Mouse (Mus musculus) cerebellum, adult 2 months (tissue): ENCODE measurements around the gene Phlda2. TPM values are rescaled to one million over a fixed set of nuclear protein-coding genes. Genes with fewer than 3 reads are reported as not detected.

Source experiments
- DNase-seq, 2 experiments: peaks; one replicate each; pipeline ENCODE4 v3.0.0; 2021
- H3K27ac ChIP-seq: fragments of 200-500 bp; 2 replicates; pipeline ENCODE4 v1.5.1; 2012; ENCODE audit warnings: low read length, control low read depth, inconsistent platforms; ENCODE audit not compliant: insufficient read depth
- H3K27me3 ChIP-seq: fragments of 200-500 bp; 2 replicates; pipeline ENCODE4 v1.6.1; 2012; ENCODE audit warnings: inconsistent platforms, mild to moderate bottlenecking, low read length, moderate library complexity; ENCODE audit not compliant: control insufficient read depth, insufficient read depth
- H3K4me1 ChIP-seq: fragments of 200-500 bp; 2 replicates; pipeline ENCODE4 v1.6.1; 2011; ENCODE audit warnings: low read length; ENCODE audit not compliant: control insufficient read depth, insufficient read depth
- H3K4me3 ChIP-seq: fragments of 200-500 bp; replicated peaks from 2 replicates; pipeline ENCODE3; 2011; ENCODE audit warnings: mild to moderate bottlenecking, low read depth, low read length, control low read depth; ENCODE audit not compliant: insufficient read depth
- CTCF ChIP-seq: fragments of 200-500 bp; IDR thresholded peaks from 2 replicates; pipeline ENCODE4 v1.5.1; 2011; ENCODE audit warnings: low read depth, mild to moderate bottlenecking, control low read depth, low read length, moderate library complexity, borderline replicate concordance; ENCODE audit not compliant: insufficient read depth
- POLR2A ChIP-seq: fragments of 200-500 bp; IDR thresholded peaks from 2 replicates; pipeline ENCODE4 v1.6.1; 2011; ENCODE audit warnings: low read length, control low read depth, borderline replicate concordance; ENCODE audit not compliant: insufficient read depth
- WGBS: fragments of 180-500 bp; shearing (Covaris S2); methylation state at CpG from one replicate; pipeline ENCODE4 v1.1.7; 2018; 5-methylcytosine and 5-hydroxymethylcytosine counted together
- polyA plus RNA-seq: library from polyadenylated mRNA; depleted of rRNA; stranded (reverse); fragments of >200 nt; gene quantifications from 2 replicates; pipeline ENCODE4 v1.2.3, GENCODE M21; 2012

Gene Phlda2
- polyA plus RNA-seq, 1 experiment, result not detected

DNA sequence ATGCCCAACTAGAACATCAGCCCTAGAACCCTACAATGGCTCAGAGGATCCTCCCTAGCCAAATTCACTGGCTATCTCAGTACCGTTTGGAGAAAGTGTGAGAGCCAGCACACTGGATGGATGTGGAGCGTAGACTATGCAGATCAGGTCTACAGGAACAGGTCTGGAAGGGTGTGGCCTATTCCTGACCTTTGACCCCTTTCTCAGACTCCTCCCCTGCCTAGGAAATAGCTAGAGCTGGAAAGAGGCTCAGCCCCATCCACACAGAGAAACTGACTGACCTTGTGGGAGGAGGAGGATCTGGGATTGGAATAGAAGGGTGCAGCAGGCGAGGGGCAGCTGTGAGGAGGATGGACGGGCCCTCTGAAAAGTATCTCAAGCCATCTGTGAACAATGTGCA is 4.4 kb downstream of the Phlda2 start:
- 94% methylated on average over 4 of the region's 4 CpGs for WGBS
- Histone ChIP-seq H3K27ac (no peak overlapping the region), H3K4me3 (no peak overlapping the region), H3K4me1 (no peaks in the 10 kb centered on the region), H3K27me3 (peaks cover 6% of the 10 kb centered on the region; the same call in 1 of the 2 replicates)
- DNase-seq, result no peak
- TF ChIP-seq CTCF (no peak), POLR2A (no peak)

DNA sequence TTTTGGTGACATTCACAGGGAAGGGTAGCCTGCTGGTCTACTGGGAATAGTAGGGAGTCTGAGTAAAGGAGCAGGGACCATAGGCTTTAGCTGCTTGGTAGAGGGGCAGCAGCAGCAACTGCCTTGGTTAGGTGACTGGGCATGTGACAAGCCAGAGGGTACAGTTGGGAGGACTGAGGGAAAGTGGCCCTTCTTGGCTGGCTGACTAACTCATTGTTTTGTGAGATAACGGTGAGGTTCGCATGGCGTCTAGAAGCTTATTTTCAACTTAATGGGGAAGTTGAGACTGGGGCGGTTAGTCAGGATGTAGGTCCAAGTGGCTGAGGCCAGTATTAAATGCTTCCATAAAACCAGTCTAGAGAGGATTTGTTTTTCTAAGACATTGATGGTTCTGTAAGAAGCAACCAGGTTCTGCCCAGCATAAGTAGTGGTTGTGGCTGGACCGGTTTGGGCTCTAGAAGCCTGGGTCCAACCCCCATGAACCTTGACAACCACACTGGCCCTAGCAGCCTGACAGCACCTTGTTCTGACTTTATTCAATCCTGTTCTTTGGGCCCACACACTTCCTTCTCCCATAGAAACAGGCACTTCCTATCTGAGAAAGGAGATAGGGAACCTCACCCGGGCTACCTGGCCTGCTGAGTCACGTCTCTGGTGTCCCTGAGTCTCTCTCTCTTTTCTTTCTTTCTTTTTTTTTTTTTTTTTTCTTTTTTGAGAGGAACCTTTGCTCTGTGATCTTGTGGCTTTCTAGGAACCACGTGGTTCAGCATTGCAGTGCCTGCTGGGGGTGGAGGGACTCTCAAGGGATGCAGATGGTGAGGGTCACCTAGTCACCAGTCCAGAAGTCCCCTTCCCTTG is 7.6 kb downstream of the Phlda2 start:
- WGBS, result 81% methylated on average over 8 of the region's 8 CpGs
- H3K4me1 ChIP-seq, result no peaks in the 10 kb centered on the region
- peaks cover 1% of the 10 kb centered on the region; the same call in 1 of the 2 replicates for H3K27me3 ChIP-seq
- DNase-seq, result no peak
- no peak overlapping the region for H3K4me3 ChIP-seq
- no peak for TF ChIP-seq POLR2A
- TF ChIP-seq CTCF, result no peak
- no peak overlapping the region for H3K27ac ChIP-seq

DNA sequence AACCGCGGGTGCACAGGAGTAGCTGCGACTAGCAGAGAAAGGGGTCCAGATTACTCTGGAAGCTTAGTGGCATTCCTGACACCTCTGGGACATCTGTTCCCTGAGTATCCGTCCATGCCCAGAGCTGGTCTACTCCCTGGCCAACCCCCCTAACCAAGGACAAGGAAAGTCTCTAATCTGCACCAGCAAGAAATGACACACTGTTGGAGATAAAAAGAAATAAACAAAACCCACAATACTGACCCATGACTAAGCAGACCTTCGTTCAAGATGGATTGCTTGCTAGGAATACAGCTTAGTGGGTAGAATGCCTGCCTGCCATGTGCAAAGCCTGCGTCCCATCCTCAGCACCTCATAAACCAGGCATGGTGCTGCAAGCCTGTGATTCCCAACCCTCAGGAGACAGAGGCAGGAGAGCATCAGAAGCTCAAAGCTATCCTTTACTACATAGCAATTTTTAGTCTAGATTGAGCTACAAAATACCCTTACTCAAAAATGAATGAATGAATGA is 9.3 kb downstream of the Phlda2 start:
- WGBS, result 81% methylated on average over 6 of the region's 6 CpGs
- DNase-seq, result no peak
- Histone ChIP-seq H3K4me1 (no peaks in the 10 kb centered on the region), H3K27ac (no peak overlapping the region), H3K4me3 (no peak overlapping the region), H3K27me3 (no peaks in the 10 kb centered on the region; the same call in 1 of the 2 replicates)
- TF ChIP-seq POLR2A, result no peak
- TF ChIP-seq CTCF, result no peak

DNA sequence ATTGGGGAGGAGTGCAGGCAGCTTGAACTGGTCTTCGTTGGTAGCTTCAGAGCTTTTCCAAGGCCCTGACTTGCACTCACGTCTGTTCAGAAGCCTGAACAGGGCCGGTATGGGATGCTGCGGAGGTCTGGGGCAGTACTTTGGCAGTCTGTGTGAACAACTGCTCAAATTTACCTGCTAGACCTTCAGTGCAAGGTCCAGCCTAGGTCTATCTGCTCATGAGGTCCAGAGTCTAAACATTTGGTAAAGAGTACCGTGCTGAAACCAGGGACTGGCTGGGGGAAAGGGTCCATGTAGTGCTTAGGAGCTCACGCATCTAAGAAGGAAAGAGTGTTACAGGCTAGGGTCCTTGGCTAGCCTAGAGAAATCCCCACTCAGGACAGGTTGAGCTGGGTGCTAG is 13.2 kb downstream of the Phlda2 start:
- DNase-seq, result no peak
- WGBS, result 80% methylated on average over 6 of the region's 6 CpGs
- TF ChIP-seq POLR2A, result no peak
- TF ChIP-seq CTCF, result no peak
- no peak overlapping the region for H3K4me3 ChIP-seq
- no peaks in the 10 kb centered on the region; the same call in 1 of the 2 replicates for H3K27me3 ChIP-seq
- no peak overlapping the region for H3K27ac ChIP-seq
- no peaks in the 10 kb centered on the region for H3K4me1 ChIP-seq

DNA sequence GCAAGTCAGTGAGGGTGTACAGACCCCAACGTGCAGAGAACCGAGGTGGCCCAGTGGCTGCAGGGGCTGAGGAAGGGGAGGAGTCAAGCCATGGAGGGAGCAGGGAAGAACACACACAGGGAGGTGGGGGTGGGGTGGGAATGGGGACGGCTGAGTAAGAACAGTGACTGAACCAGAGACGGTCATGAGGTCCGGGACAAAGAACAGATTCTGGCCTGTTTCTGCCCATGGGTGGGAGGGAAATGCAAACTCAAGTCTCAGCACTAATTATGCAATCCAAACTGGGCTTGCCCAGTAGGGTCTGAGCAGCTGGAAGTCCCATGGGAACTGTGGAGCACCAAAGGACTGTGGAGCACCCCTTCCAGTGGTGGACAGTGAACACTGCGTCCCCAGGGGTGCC is 20.4 kb downstream of the Phlda2 start:
- 13% methylated on average over 6 of the region's 6 CpGs for WGBS

DNA sequence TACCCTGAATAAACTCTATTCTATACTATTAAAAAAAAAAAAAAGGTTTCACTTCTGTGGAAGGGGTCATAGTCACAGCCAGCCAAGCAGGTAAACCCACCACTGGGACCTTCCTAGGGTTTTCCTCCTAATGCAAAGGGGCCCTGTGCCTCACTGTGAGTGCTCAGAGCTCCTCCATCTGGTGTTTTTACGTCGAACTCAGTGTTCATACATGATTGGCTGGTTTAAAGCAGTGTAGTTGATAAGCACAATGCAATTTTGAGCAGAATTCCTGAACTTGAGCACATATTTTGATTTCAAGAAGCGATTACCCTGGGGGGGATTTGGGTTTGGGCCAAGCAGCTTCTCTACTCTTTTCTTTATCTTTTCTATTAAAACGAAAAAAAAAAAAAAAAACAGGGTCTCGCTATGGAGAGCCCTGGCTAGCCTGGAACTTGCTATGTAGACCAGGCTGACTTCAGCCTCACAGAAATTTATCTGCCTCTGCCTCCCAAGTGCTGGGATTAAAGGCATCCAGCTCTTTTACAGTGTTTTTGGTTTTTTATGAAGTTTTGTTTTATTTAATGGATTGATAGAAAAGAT is 21.1 kb downstream of the Phlda2 start:
- Histone ChIP-seq H3K4me1 (no peaks in the 10 kb centered on the region), H3K27me3 (no peaks in the 10 kb centered on the region), H3K27ac (no peak overlapping the region), H3K4me3 (no peak overlapping the region)
- DNase-seq, result no peak
- no peak for TF ChIP-seq CTCF
- no peak for TF ChIP-seq POLR2A
- WGBS, result 42% methylated on average over 5 of the region's 5 CpGs

More for the DNA sequence above, 20.4 kb downstream of the Phlda2 start:
- Histone ChIP-seq H3K27me3 (no peaks in the 10 kb centered on the region), H3K27ac (no peak overlapping the region), H3K4me1 (no peaks in the 10 kb centered on the region), H3K4me3 (no peak overlapping the region)
- DNase-seq, result no peak
- TF ChIP-seq CTCF (no peak), POLR2A (no peak)

DNA sequence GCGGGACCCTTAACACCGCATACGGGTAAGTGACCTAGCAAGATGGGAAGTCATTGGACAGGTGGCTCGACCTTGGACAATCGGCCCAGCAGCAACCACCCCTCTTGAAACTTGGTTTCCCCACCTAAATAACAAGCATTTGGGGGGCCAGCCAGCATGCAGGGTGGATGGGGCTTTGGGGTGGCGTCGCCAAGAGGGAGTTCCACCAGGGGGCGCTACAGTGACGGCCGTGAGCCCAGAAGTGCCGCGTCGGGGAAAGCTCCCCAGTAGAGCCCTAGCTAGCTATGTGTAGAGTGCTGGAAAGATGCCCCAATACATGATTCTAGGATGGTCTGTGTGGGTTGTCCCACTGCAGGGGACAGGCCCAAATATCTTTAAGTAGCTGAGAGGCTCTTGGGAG is 22.5 kb downstream of the Phlda2 start:
- no peaks in the 10 kb centered on the region for H3K27me3 ChIP-seq
- no peak overlapping the region for H3K27ac ChIP-seq
- H3K4me3 ChIP-seq, result no peak overlapping the region
- H3K4me1 ChIP-seq, result no peaks in the 10 kb centered on the region
- TF ChIP-seq CTCF (peak; percentile 38; the same call in 1 of the 2 replicates), POLR2A (no peak)
- WGBS, result 25% methylated on average over 13 of the region's 13 CpGs
- no peak for DNase-seq
